20 mouse cellular contexts compared by ENCODE assay signal in genomic region chr9:58649265-58649626, GRCm38 (mm10).
DNase-seq lines count a peak whose midpoint lies in the region; ATAC-seq and TF ChIP-seq lines count a peak whose summit lies in the region.
"Had no signal": no experiment of that assay in that cellular context is flagged by ENCODE, and none has a peak within 500 bp of the region (broad histone marks: within the 10 kb centered on the region; RNA-seq: fewer than 3 reads in every experiment).

No protein-coding gene starts in this region.

- DNase-seq in hindbrain, postnatal 0 days (ENCODE audit: low spot score): no peak
- DNase-seq in 416B (ENCODE audit: low read depth): peak; percentile 11
- DNase-seq in Muller cell, postnatal 12 days (ENCODE audit: inconsistent ontology term): peak; percentile 18
- DNase-seq in frontal cortex, postnatal 14 days (ENCODE audit: low spot score in 2 of 2): no peak
- no peak for DNase-seq in right cerebral cortex, postnatal 14 days
- DNase-seq: adrenal gland, postnatal 36 days; gastrocnemius, postnatal 10 days; heart, postnatal 10 days; kidney, adult 8-10 months; kidney, postnatal 36 days; layer of hippocampus, adult 9-11 months; lung, postnatal 36 days had no signal

- H3K4me2 ChIP-seq in hindbrain, postnatal 0 days (ENCODE audit: low read depth, low read length): no peak overlapping the region
- H3K4me2 ChIP-seq in hindbrain, embryonic 12.5 days (replicated peaks): no peak overlapping the region
- no peak overlapping the region for H3K4me2 ChIP-seq in liver, embryonic 15.5 days
- H3K4me2 ChIP-seq: heart, embryonic 12.5 days; lung, embryonic 15.5 days had no signal

- H3K4me1 ChIP-seq in hindbrain, postnatal 0 days (ENCODE audit: insufficient read depth, low read length): no peaks in the 10 kb centered on the region
- H3K4me1 ChIP-seq in hindbrain, embryonic 12.5 days: no peaks in the 10 kb centered on the region
- peaks cover 34% of the 10 kb centered on the region for H3K4me1 ChIP-seq in liver, embryonic 15.5 days (replicated peaks)

- whole genome bisulfite sequencing in hindbrain, postnatal 0 days: 35% methylated on average over 4 of the region's 4 CpGs
- whole genome bisulfite sequencing in hindbrain, embryonic 12.5 days: 76% methylated on average over 4 of the region's 4 CpGs
- 44% methylated on average over 4 of the region's 4 CpGs for WGBS in liver, embryonic 15.5 days (ENCODE audit: insufficient replicate concordance)

- no peaks in the 10 kb centered on the region for H3K9me3 ChIP-seq in hindbrain, postnatal 0 days (ENCODE audit: low read length)
- no peaks in the 10 kb centered on the region for H3K9me3 ChIP-seq in hindbrain, embryonic 12.5 days (replicated peaks)
- H3K9me3 ChIP-seq in liver, embryonic 15.5 days (replicated peaks): no peaks in the 10 kb centered on the region
- H3K9me3 ChIP-seq: forebrain, embryonic 10.5 days; heart, embryonic 12.5 days; lung, embryonic 15.5 days had no signal

- no peaks in the 10 kb centered on the region for H3K27me3 ChIP-seq in hindbrain, postnatal 0 days (ENCODE audit: insufficient read depth, low read length)
- H3K27me3 ChIP-seq in hindbrain, embryonic 12.5 days: no peaks in the 10 kb centered on the region
- no peaks in the 10 kb centered on the region for H3K27me3 ChIP-seq in liver, embryonic 15.5 days
- H3K27me3 ChIP-seq: heart, embryonic 12.5 days; lung, embryonic 15.5 days had no signal

- no peak overlapping the region for H3K4me3 ChIP-seq in hindbrain, postnatal 0 days (ENCODE audit: low read length)
- H3K4me3 ChIP-seq in hindbrain, embryonic 12.5 days: no peak overlapping the region
- H3K4me3 ChIP-seq in liver, embryonic 15.5 days (replicated peaks): no peak overlapping the region
- H3K4me3 ChIP-seq: forebrain, embryonic 10.5 days; heart, embryonic 12.5 days; left cerebral cortex, adult 2 months; lung, embryonic 15.5 days had no signal

- ATAC-seq in hindbrain, postnatal 0 days: no peak
- ATAC-seq in hindbrain, embryonic 12.5 days (ENCODE audit: low FRiP score): no peak
- ATAC-seq in liver, embryonic 15.5 days (ENCODE audit: insufficient read depth): 0 out of 2 replicates have a peak, but pooled peaks have one; percentile 15
- ATAC-seq: inflammation-experienced regulatory T-cells, adult 6 months; midbrain, embryonic 16.5 days had no signal

- H3K27ac ChIP-seq in hindbrain, postnatal 0 days: no peak overlapping the region
- no peak overlapping the region for H3K27ac ChIP-seq in hindbrain, embryonic 12.5 days
- peak overlapping the region; percentile 55 for H3K27ac ChIP-seq in liver, embryonic 15.5 days (replicated peaks)
- H3K27ac ChIP-seq: forebrain, embryonic 10.5 days; left cerebral cortex, adult 2 months; lung, embryonic 15.5 days had no signal

- 0 out of 2 replicates have a peak, but pooled peaks have one; percentile 8 for TF ChIP-seq CTCF in hindbrain, postnatal 0 days (IDR thresholded peaks at IDR 0.05; ENCODE audit: low read depth)

- 0 out of 2 replicates have a peak, but pooled peaks cover 9% of the 10 kb centered on the region for H3K36me3 ChIP-seq in hindbrain, postnatal 0 days (ENCODE audit: insufficient read depth, low read length)
- 0 out of 2 replicates have a peak, but pooled peaks cover 6% of the 10 kb centered on the region for H3K36me3 ChIP-seq in hindbrain, embryonic 12.5 days
- H3K36me3 ChIP-seq in liver, embryonic 15.5 days (replicated peaks): peaks cover 91% of the 10 kb centered on the region

- no peak overlapping the region for H3K9ac ChIP-seq in hindbrain, postnatal 0 days (replicated peaks; ENCODE audit: low read length)
- H3K9ac ChIP-seq in hindbrain, embryonic 12.5 days: no peak overlapping the region
- no peak overlapping the region for H3K9ac ChIP-seq in liver, embryonic 15.5 days
- H3K9ac ChIP-seq: heart, embryonic 12.5 days; lung, embryonic 15.5 days had no signal

Comparison
In these comparisons a context has a peak if more than half of its experiments do, and no peak if none do; other contexts are left out.
1. DNase-seq: peak in 416B (single experiment) and Muller cell, postnatal 12 days (single experiment); none in hindbrain, postnatal 0 days (single experiment), frontal cortex, postnatal 14 days (0 of 2) and right cerebral cortex, postnatal 14 days (single experiment).